Mouse (Mus musculus): ENCODE results near the gene Myod1. TPM values are rescaled to one million over a fixed set of nuclear protein-coding genes. Genes with fewer than 3 reads are reported as not detected.
A peak's percentile ranks its signal among the peaks of the same experiment; 100 is the strongest.

Myod1 gene
- polyA plus RNA-seq, 1 experiment from 2014 or later = 22.0 TPM

DNA sequence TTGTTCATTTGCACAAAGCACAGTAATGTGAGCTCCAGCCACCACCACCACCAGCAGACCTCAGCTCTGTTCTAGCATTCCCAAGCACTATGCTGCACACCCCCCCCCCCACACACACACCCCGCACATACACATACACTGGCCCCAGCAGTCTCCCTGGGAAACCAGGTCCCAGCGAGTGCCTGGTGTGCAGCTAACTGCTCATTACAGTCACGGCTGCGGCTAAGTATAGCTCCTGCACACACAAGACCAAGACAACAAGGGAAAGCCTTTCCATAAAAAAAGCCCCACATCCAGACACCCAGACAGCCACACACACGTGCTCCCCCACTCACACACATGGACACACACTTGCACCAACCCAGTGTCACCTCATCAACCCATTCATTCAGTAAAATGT, 36.5 kb downstream of the Myod1 start:
- ATAC-seq (ENCODE audit: insufficient number of reproducible peaks, low FRiP score, low TSS enrichment, low read depth) = no peak
- 70% methylated on average over 5 of the region's 5 CpGs for WGBS
- Histone ChIP-seq H3K36me3 (ENCODE audit: control insufficient read depth, insufficient read depth, low read length) (no peaks in the 10 kb centered on the region), H3K9me3 (ENCODE audit: control insufficient read depth, low read length) (no peaks in the 10 kb centered on the region), H3K27me3 (ENCODE audit: control insufficient read depth, insufficient read depth, low read length) (no peaks in the 10 kb centered on the region), H3K4me3 (ENCODE audit: low read depth, low read length) (no peak overlapping the region), H3K4me1 (ENCODE audit: control insufficient read depth, insufficient read depth, low read length) (no peaks in the 10 kb centered on the region), H3K27ac (replicated peaks; ENCODE audit: low read depth, low read length) (no peak overlapping the region), H3K4me2 (ENCODE audit: low read depth, severe bottlenecking) (no peak overlapping the region), H3K9ac (ENCODE audit: low read length) (no peak overlapping the region)
- DNase-seq (ENCODE audit: low spot score) = no peak

DNA sequence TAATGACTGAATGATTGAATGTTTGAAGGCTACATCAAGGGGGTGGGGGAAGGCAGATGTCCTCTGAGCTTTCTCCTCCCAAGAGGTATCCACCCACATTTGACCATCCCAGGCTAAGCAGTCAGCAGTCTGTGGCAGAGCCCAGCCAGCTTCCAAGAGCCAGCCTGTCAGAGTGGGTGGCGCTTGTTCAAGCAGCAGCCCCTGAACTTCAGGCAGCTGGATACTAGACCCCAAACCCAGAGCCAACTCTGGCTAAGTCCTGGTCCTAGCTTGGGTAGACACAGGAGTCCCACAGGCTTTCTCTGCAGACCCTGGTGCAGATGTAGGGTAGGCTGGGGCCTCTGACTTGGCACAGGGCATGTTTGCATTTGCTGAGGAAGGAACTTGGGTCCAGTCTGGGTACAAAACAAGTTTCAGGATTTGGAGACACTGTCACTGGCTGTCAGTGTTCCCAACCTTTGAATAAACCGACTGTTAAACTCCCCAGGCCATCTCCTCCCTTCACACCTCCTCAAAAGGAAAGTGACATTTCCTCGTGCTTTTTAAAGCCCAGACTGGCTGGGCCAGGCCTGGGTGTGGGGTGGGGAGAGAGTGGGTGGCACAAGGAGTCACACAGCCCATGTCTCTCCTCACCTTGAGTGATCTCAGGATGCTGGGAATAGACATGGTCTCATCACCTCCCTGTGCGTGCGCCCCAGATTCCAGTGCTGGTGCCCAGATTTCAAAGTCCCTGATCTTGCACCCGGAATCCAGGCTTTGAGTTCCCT, 37.9 kb downstream of the Myod1 start:
- DNase-seq (ENCODE audit: low spot score) = no peak
- H3K27ac ChIP-seq (replicated peaks; ENCODE audit: low read depth, low read length) = no peak overlapping the region

DNA sequence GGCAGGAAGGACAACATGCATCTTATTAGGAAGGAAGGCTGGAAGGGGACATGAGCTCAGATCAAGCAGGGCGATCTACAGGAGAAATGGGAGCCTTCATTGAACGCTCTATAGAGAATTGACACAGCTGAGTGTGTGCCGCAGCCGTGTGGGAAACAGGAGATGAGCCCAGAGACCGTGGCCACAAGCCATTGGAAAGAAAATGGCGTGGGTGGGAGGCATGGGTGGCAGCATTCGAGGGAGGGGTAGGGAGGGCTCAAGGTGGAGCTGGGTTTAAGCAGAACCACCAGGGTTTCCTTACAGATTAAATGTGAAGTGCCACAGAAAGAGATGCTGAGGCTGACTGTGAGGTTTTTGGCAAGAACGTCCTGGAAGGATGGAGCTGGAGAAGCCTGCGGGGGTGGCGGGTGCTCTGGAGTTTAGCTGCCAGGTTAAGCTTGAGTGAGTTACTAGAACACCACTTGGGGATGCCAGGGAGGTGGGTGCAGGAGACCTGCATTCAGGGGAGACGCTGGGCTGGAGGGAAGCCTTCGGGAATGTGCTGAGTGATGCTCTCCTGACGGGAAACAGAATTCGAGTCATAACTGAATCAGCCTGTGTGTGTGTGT, 39.6 kb downstream of the Myod1 start:
- H3K9ac ChIP-seq (ENCODE audit: low read length) = no peak overlapping the region
- no peaks in the 10 kb centered on the region for H3K36me3 ChIP-seq (ENCODE audit: control insufficient read depth, insufficient read depth, low read length)
- 87% methylated on average over 14 of the region's 14 CpGs for WGBS
- DNase-seq (ENCODE audit: low spot score) = no peak
- no peaks in the 10 kb centered on the region for H3K9me3 ChIP-seq (ENCODE audit: control insufficient read depth, low read length)
- H3K27me3 ChIP-seq (ENCODE audit: control insufficient read depth, insufficient read depth, low read length) = no peaks in the 10 kb centered on the region
- no peak overlapping the region for H3K4me3 ChIP-seq (ENCODE audit: low read depth, low read length)
- H3K4me2 ChIP-seq (ENCODE audit: low read depth, severe bottlenecking) = no peak overlapping the region
- H3K4me1 ChIP-seq (ENCODE audit: control insufficient read depth, insufficient read depth, low read length) = no peaks in the 10 kb centered on the region
- no peak overlapping the region for H3K27ac ChIP-seq (replicated peaks; ENCODE audit: low read depth, low read length)
- ATAC-seq (ENCODE audit: insufficient number of reproducible peaks, low FRiP score, low TSS enrichment, low read depth) = no peak

More for the DNA sequence above, 37.9 kb downstream of the Myod1 start:
- WGBS = 57% methylated on average over 6 of the region's 6 CpGs
- no peaks in the 10 kb centered on the region for H3K4me1 ChIP-seq (ENCODE audit: control insufficient read depth, insufficient read depth, low read length)
- H3K9me3 ChIP-seq (ENCODE audit: control insufficient read depth, low read length) = no peaks in the 10 kb centered on the region
- no peak for ATAC-seq (ENCODE audit: insufficient number of reproducible peaks, low FRiP score, low TSS enrichment, low read depth)
- no peaks in the 10 kb centered on the region for H3K27me3 ChIP-seq (ENCODE audit: control insufficient read depth, insufficient read depth, low read length)
- H3K4me3 ChIP-seq (ENCODE audit: low read depth, low read length) = no peak overlapping the region
- no peak overlapping the region for H3K4me2 ChIP-seq (ENCODE audit: low read depth, severe bottlenecking)
- H3K9ac ChIP-seq (ENCODE audit: low read length) = no peak overlapping the region; the same call in 1 of the 2 replicates
- H3K36me3 ChIP-seq (ENCODE audit: control insufficient read depth, insufficient read depth, low read length) = no peaks in the 10 kb centered on the region

DNA sequence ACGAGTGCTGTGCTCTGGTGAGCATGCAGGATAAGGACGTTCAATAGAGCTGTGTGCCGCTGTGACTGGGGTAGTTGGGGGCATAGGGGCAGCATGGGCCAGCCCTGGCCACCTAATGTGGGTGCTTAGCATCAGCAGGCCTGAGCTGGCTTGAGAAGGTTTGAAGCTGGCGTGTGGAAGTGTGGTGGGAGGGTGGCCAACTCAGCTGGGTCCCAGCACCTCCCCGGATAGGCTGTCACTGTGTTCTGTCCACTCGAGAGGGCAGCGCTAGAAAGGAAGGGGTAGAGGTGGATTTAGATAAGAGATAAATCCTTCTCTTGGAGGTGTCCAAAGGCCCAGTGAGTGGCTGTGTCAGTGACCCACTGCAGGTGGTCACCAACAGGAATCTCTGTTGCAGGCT, 41.2 kb downstream of the Myod1 start:
- Histone ChIP-seq H3K4me3 (ENCODE audit: low read depth, low read length) (no peak overlapping the region), H3K36me3 (ENCODE audit: control insufficient read depth, insufficient read depth, low read length) (no peaks in the 10 kb centered on the region), H3K9ac (ENCODE audit: low read length) (no peak overlapping the region), H3K4me1 (ENCODE audit: control insufficient read depth, insufficient read depth, low read length) (no peaks in the 10 kb centered on the region), H3K9me3 (ENCODE audit: control insufficient read depth, low read length) (no peaks in the 10 kb centered on the region), H3K27me3 (ENCODE audit: control insufficient read depth, insufficient read depth, low read length) (no peaks in the 10 kb centered on the region), H3K27ac (replicated peaks; ENCODE audit: low read depth, low read length) (no peak overlapping the region), H3K4me2 (ENCODE audit: low read depth, severe bottlenecking) (no peak overlapping the region)
- 78% methylated on average over 7 of the region's 7 CpGs for WGBS
- DNase-seq (ENCODE audit: low spot score) = no peak
- ATAC-seq (ENCODE audit: insufficient number of reproducible peaks, low FRiP score, low TSS enrichment, low read depth) = no peak

DNA sequence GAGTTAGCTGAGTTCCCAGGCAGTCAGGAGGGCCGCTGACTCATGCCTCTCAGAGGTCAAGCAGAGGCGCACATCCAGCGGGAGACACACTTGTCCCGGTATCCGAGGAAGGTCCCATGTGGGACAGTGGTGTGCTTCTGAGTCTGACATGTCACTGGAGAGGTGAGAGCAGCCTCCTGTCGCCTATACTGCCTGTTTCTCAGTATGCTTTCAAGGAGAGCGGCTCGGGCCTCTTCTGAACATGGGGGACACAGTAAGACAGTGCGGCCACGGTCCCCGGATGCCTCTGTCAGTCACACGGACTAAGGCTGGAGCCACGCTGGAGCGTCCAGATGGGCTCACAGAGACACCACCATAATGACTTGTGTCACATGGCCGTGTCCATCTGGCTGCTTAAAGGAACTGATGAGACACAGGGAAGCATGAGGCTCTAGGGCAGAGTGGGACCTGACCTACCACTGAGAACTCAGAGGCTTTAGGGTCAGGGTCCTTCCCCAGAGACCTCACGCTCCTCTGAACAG, 41.9 kb downstream of the Myod1 start:
- Histone ChIP-seq H3K4me2 (ENCODE audit: low read depth, severe bottlenecking) (no peak overlapping the region), H3K4me3 (ENCODE audit: low read depth, low read length) (no peak overlapping the region), H3K9me3 (ENCODE audit: control insufficient read depth, low read length) (no peaks in the 10 kb centered on the region), H3K27ac (replicated peaks; ENCODE audit: low read depth, low read length) (no peak overlapping the region), H3K27me3 (ENCODE audit: control insufficient read depth, insufficient read depth, low read length) (no peaks in the 10 kb centered on the region), H3K9ac (ENCODE audit: low read length) (no peak overlapping the region), H3K4me1 (ENCODE audit: control insufficient read depth, insufficient read depth, low read length) (no peaks in the 10 kb centered on the region), H3K36me3 (ENCODE audit: control insufficient read depth, insufficient read depth, low read length) (no peaks in the 10 kb centered on the region)
- no peak for DNase-seq (ENCODE audit: low spot score)
- no peak for ATAC-seq (ENCODE audit: insufficient number of reproducible peaks, low FRiP score, low TSS enrichment, low read depth)
- WGBS = 82% methylated on average over 16 of the region's 16 CpGs

DNA sequence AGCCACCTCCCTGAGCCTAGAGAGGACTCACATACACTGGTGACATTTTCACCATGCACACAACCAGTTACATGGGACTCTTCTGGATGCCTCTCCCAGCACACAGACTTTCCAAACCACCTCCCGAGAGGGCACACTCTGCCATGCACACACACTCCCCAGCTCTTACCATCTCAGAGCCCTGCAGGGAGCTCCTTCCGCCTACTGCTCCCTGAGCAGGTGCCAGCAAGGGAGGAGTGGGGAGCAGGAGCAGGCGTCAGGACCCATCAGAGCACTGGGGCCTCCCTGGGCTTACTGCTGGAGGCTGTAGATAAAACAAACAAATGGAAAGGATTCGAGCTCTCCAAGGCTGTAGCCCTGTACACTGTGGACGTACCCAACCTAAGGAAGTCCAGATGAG, 45.3 kb downstream of the Myod1 start:
- Histone ChIP-seq H3K27ac (replicated peaks; ENCODE audit: low read depth, low read length) (no peak overlapping the region), H3K9me3 (ENCODE audit: control insufficient read depth, low read length) (no peaks in the 10 kb centered on the region), H3K4me2 (ENCODE audit: low read depth, severe bottlenecking) (no peak overlapping the region), H3K27me3 (ENCODE audit: control insufficient read depth, insufficient read depth, low read length) (no peaks in the 10 kb centered on the region), H3K4me3 (ENCODE audit: low read depth, low read length) (no peak overlapping the region), H3K9ac (ENCODE audit: low read length) (no peak overlapping the region), H3K36me3 (ENCODE audit: control insufficient read depth, insufficient read depth, low read length) (no peaks in the 10 kb centered on the region), H3K4me1 (ENCODE audit: control insufficient read depth, insufficient read depth, low read length) (no peaks in the 10 kb centered on the region)
- ATAC-seq (ENCODE audit: insufficient number of reproducible peaks, low FRiP score, low TSS enrichment, low read depth) (no peak), DNase-seq (ENCODE audit: low spot score) (no peak)
- 51% methylated on average over 5 of the region's 5 CpGs for WGBS

DNA sequence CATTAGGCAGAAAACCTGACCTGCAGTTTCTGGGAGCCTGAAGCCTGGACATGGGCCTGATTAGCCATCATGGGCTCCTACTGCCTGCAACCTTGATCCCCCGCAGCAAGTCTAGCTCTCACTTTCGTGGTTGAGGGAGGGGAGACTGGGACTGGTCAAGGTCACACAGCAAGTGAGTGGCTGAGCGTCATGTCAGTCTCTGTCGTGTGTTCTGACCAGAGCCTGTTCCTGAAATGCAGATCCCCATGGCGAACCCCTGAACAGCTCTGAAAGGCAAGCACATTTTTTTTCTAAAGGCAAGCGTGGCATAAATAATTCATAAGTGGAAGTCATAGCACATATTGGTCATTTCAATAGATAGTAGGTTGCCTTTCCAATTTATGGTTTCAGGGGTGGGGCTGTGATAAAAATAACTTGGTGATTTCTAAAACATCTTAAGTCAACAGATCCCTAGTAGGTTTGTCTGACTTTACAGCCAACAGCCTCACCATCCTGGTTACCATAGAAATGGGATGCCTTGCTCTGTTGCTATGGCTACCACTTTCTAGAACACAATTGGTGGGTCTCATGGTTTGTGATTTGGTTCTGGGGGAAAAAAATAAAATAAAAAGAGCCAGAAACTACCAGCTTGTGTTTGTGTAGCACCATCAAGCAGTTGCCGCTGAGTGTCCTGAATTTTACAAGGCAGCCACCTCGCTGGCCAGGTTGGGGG, 45.9 kb downstream of the Myod1 start:
- H3K9ac ChIP-seq (ENCODE audit: low read length) = no peak overlapping the region
- H3K4me3 ChIP-seq (ENCODE audit: low read depth, low read length) = no peak overlapping the region
- H3K27me3 ChIP-seq (ENCODE audit: control insufficient read depth, insufficient read depth, low read length) = no peaks in the 10 kb centered on the region
- no peaks in the 10 kb centered on the region for H3K9me3 ChIP-seq (ENCODE audit: control insufficient read depth, low read length)
- WGBS = 80% methylated on average over 8 of the region's 8 CpGs
- H3K27ac ChIP-seq (replicated peaks; ENCODE audit: low read depth, low read length) = no peak overlapping the region
- no peak for ATAC-seq (ENCODE audit: insufficient number of reproducible peaks, low FRiP score, low TSS enrichment, low read depth)
- no peaks in the 10 kb centered on the region for H3K4me1 ChIP-seq (ENCODE audit: control insufficient read depth, insufficient read depth, low read length)
- no peak overlapping the region for H3K4me2 ChIP-seq (ENCODE audit: low read depth, severe bottlenecking)
- DNase-seq (ENCODE audit: low spot score) = no peak
- no peaks in the 10 kb centered on the region for H3K36me3 ChIP-seq (ENCODE audit: control insufficient read depth, insufficient read depth, low read length)

DNA sequence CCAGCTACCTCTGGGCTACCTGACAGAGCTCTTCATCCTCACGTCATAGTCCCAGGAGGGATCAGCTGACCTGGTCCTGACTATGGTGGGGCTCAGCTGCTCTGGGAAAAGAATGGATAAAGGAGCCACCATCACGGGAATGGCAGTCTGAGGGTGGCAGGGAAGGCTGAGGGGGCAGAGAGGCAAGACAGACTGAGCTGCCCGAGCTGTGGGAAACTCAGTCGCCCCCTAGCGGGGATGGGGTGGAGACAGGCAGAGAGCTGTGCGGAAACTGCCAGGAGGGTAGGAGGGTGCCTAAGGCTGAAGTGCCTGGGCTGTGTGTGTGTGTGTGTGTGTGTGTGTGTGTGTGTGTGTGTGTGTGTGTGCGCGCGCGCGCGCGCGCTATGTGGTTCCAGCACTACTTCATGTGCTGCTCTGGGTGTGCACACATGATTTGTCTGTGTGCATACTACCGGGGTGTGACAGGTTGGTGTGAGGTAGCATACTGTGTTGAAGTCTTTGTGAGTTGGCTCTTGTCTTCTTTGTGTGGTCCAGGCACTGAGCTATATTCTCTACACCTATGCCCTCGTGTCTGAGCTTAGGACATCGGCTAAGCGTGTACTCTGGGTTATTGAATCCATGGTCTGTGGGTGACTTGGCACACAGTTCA, 46.6 kb downstream of the Myod1 start:
- no peak overlapping the region for H3K4me2 ChIP-seq (ENCODE audit: low read depth, severe bottlenecking)
- no peak overlapping the region for H3K27ac ChIP-seq (replicated peaks; ENCODE audit: low read depth, low read length)
- H3K9me3 ChIP-seq (ENCODE audit: control insufficient read depth, low read length) = no peaks in the 10 kb centered on the region
- no peaks in the 10 kb centered on the region for H3K4me1 ChIP-seq (ENCODE audit: control insufficient read depth, insufficient read depth, low read length)
- no peak overlapping the region for H3K4me3 ChIP-seq (ENCODE audit: low read depth, low read length)
- DNase-seq (ENCODE audit: low spot score) (peak; percentile 68), ATAC-seq (ENCODE audit: insufficient number of reproducible peaks, low FRiP score, low TSS enrichment, low read depth) (no peak)
- H3K27me3 ChIP-seq (ENCODE audit: control insufficient read depth, insufficient read depth, low read length) = no peaks in the 10 kb centered on the region
- WGBS = 57% methylated on average over 18 of the region's 18 CpGs
- no peak overlapping the region for H3K9ac ChIP-seq (ENCODE audit: low read length)
- no peaks in the 10 kb centered on the region for H3K36me3 ChIP-seq (ENCODE audit: control insufficient read depth, insufficient read depth, low read length)

Measured in limb, embryonic 11.5 days (tissue).